Mouse (Mus musculus): ENCODE measurements around the gene Plekhb2. TPM values are rescaled to one million over a fixed set of nuclear protein-coding genes. Genes with fewer than 3 reads are reported as not detected.
A peak's percentile ranks its signal among the peaks of the same experiment; 100 is the strongest.

The Plekhb2 gene
- polyA plus RNA-seq (2014; fragmentation: Nextera tagmentation; extraction: Ambion mirVana): 57.9 and 61.8 TPM in 2 replicates

DNA sequence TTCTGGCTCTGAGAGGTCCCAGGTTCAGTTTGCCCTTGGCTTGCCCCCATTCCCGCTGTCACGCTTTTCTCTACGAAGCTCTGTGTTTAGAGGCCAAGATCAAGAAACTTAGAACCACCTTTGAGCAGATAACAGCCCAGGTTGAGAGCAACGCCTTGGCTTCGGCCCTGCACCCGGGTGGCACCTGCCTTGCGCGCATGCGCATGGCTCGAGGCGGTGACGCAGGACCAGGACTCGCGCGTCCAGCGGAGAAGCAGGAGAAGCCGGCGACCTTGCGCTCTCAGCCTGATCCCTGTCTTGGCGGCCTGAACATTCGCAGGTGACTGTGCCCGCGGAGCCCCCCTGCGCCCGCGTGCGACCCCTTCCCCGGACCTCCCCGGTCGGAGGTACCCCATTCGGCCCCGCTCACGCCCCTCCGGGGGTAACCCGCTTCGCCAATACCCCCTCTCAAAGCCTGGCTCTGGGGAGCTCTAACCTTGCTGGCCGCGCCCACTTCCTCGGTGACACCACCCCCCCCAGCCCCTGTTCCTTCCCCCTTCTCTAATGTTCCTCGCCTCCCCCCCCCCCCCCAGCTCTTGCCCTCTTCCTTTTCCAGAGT is at the start of gene Plekhb2:
Gene Plekhb2 (plus strand): TSS at position 232 of the 598 bp plus-strand sequence.
- peak; percentile 78; the same call in 1 of the 2 replicates for ATAC-seq (ENCODE audit: insufficient number of reproducible peaks, insufficient read depth, low FRiP score, low read depth)
- peak within 1 kb of the TSS; percentile 92 for H3K9ac ChIP-seq (ENCODE audit: low read length)
- H3K4me1 ChIP-seq (ENCODE audit: control insufficient read depth in 2 of 2, insufficient read depth in 2 of 2, low read length in 2 of 2): peaks cover 16 to 30% of the 10 kb centered on the region in 2 experiments
- 1% methylated on average over 29 of the region's 40 CpGs for WGBS
- H3K27me3 ChIP-seq (ENCODE audit: control insufficient read depth, insufficient read depth, low read length): no peaks in the 10 kb centered on the region
- H3K4me2 ChIP-seq (ENCODE audit: low read length): peak within 1 kb of the TSS; percentile 85
- H3K27ac ChIP-seq (replicated peaks in 1 of 2; ENCODE audit: control insufficient read depth in 1 of 2, insufficient read depth in 1 of 2, low read depth in 2 of 2, low read length in 2 of 2): peak within 1 kb of the TSS; percentile 58 to 73; a peak in 3 of 4 replicates
- no peaks in the 10 kb centered on the region for H3K36me3 ChIP-seq (ENCODE audit: control insufficient read depth, insufficient read depth, low read length)
- peak within 1 kb of the TSS; percentile 78 to 92 for H3K4me3 ChIP-seq (ENCODE audit: control insufficient read depth in 1 of 2, insufficient read depth in 1 of 2, low read depth in 1 of 2, low read length in 2 of 2)
- H3K9me3 ChIP-seq (ENCODE audit: control insufficient read depth, low read length): no peaks in the 10 kb centered on the region

DNA sequence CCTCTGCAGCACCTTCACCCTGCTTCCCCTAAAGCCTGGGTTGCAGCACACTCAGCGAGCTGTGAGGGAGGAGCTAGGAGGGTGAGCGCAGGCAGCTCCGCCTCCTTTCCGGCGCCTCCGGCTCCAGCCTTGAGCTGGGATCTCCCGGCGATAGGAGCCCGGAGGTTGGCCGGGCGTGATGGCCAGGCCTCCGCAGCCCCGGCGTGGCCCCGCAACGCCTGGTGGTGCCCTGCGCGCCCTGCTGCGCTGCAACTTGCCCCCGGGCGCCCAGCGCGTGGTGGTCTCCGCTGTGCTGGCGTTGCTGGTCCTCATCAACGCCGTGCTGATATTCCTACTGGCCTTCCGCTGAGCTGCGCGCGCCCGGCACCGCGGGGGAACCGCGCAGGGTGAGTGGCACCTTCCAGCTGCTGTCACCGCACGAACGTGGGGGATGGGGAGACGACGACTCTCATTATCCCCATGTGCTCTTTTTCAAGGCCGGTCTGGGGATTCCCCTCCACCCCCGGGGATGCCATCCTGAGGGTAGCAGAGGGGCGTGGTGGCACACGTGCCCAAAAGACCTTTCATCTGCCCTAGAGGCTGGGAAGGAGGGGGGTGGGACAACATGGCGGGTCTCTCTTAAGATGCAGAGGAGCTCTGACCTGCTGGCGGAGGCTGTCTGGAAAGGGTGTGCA is 48.0 kb upstream of the Plekhb2 start:
- Histone ChIP-seq H3K27me3 (ENCODE audit: control insufficient read depth, insufficient read depth, low read length) (no peaks in the 10 kb centered on the region), H3K9ac (ENCODE audit: low read length) (peak overlapping the region; percentile 75), H3K4me3 (ENCODE audit: control insufficient read depth in 1 of 2, insufficient read depth in 1 of 2, low read depth in 1 of 2, low read length in 2 of 2) (peak overlapping the region; percentile 64 to 68), H3K4me1 (ENCODE audit: control insufficient read depth in 2 of 2, insufficient read depth in 2 of 2, low read length in 2 of 2) (peaks cover 8 to 14% of the 10 kb centered on the region in 2 experiments), H3K4me2 (ENCODE audit: low read length) (peak overlapping the region; percentile 96), H3K27ac (replicated peaks in 1 of 2; ENCODE audit: control insufficient read depth in 1 of 2, insufficient read depth in 1 of 2, low read depth in 2 of 2, low read length in 2 of 2) (no peak overlapping the region), H3K9me3 (ENCODE audit: control insufficient read depth, low read length) (no peaks in the 10 kb centered on the region), H3K36me3 (ENCODE audit: control insufficient read depth, insufficient read depth, low read length) (no peaks in the 10 kb centered on the region)
- WGBS: under 1% methylated on average over 39 of the region's 47 CpGs
- peak; percentile 78 for ATAC-seq (ENCODE audit: insufficient number of reproducible peaks, insufficient read depth, low FRiP score, low read depth)

DNA sequence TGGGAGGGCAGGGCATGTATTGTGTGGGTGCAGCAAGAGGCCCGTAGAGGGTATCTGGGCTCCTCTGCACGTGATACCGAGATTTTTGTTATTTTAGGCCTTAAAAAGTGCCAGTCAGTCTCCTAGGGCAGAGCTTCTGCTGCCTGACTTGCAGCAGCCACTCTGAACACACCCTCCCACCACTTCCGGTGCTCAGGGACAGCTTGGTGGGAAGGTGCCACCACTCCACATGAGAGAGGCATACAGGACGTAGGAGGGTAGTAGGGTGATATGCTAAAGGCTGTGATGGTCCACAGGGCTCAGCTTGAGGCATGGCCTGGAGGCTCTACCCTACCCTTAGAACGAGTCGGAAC is 47.5 kb upstream of the Plekhb2 start:
- peak overlapping the region; percentile 75 for H3K9ac ChIP-seq (ENCODE audit: low read length)
- no peak for ATAC-seq (ENCODE audit: insufficient number of reproducible peaks, insufficient read depth, low FRiP score, low read depth)
- no peaks in the 10 kb centered on the region for H3K27me3 ChIP-seq (ENCODE audit: control insufficient read depth, insufficient read depth, low read length)
- H3K36me3 ChIP-seq (ENCODE audit: control insufficient read depth, insufficient read depth, low read length): no peaks in the 10 kb centered on the region
- H3K9me3 ChIP-seq (ENCODE audit: control insufficient read depth, low read length): no peaks in the 10 kb centered on the region
- H3K4me3 ChIP-seq (ENCODE audit: control insufficient read depth in 1 of 2, insufficient read depth in 1 of 2, low read depth in 1 of 2, low read length in 2 of 2): peak overlapping the region; percentile 64 to 68
- H3K4me1 ChIP-seq (ENCODE audit: control insufficient read depth in 2 of 2, insufficient read depth in 2 of 2, low read length in 2 of 2): peaks cover 13 to 18% of the 10 kb centered on the region in 2 experiments
- no peak overlapping the region for H3K27ac ChIP-seq (replicated peaks in 1 of 2; ENCODE audit: control insufficient read depth in 1 of 2, insufficient read depth in 1 of 2, low read depth in 2 of 2, low read length in 2 of 2)
- peak overlapping the region; percentile 96 for H3K4me2 ChIP-seq (ENCODE audit: low read length)
- WGBS: 31% methylated on average over 7 of the region's 7 CpGs

DNA sequence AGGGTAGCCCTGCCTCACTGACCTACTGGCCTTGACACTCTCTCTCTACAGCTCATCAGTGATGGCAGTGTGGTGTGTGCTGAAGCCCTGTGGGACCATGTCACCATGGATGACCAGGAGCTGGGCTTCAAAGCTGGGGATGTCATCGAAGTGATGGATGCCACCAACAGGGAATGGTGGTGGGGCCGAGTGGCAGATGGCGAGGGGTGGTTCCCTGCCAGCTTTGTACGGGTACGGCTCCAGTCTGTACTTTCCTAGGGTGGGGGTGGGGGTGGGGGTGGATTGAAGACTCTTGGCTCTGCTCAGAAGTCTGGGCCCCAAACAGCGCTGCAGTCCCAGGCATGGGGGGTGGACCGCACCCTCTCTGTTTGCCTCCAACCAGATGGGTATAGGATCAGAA is 44.9 kb upstream of the Plekhb2 start:
- WGBS: 92% methylated on average over 7 of the region's 7 CpGs
- no peak for ATAC-seq (ENCODE audit: insufficient number of reproducible peaks, insufficient read depth, low FRiP score, low read depth)
- H3K27ac ChIP-seq (replicated peaks in 1 of 2; ENCODE audit: control insufficient read depth in 1 of 2, insufficient read depth in 1 of 2, low read depth in 2 of 2, low read length in 2 of 2): no peak overlapping the region

DNA sequence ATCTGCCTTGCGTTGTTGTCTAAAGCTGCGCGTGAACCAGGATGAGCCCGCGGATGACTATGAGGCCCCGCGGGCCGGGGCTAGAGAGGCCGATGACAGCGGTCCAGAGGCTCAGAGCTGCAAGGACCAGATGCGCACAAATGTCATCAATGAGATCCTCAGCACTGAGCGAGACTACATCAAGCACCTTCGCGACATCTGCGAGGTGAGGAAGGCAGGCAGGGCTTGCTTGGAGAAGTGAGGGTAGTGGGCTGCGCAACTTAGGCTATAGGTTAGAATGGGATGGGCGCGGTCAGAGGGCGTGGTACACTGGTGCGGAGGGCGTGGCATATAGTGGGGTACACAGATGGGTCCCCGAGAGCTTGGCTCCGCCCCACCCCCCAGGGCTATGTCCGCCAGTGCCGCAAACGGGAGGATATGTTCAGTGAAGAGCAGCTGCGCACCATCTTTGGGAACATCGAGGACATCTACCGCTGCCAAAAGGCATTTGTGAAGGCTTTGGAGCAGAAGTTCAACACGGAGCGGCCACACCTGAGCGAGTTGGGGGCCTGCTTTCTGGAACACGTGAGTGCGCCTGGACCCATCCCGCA is 43.8 kb upstream of the Plekhb2 start:
- Histone ChIP-seq H3K9me3 (ENCODE audit: control insufficient read depth, low read length) (no peaks in the 10 kb centered on the region), H3K4me3 (ENCODE audit: control insufficient read depth in 1 of 2, insufficient read depth in 1 of 2, low read depth in 1 of 2, low read length in 2 of 2) (no peak overlapping the region), H3K27ac (replicated peaks in 1 of 2; ENCODE audit: control insufficient read depth in 1 of 2, insufficient read depth in 1 of 2, low read depth in 2 of 2, low read length in 2 of 2) (no peak overlapping the region), H3K36me3 (ENCODE audit: control insufficient read depth, insufficient read depth, low read length) (peaks cover 27% of the 10 kb centered on the region), H3K4me2 (ENCODE audit: low read length) (no peak overlapping the region), H3K9ac (ENCODE audit: low read length) (no peak overlapping the region), H3K27me3 (ENCODE audit: control insufficient read depth, insufficient read depth, low read length) (no peaks in the 10 kb centered on the region), H3K4me1 (ENCODE audit: control insufficient read depth in 2 of 2, insufficient read depth in 2 of 2, low read length in 2 of 2) (peaks cover 13 to 16% of the 10 kb centered on the region in 2 experiments)
- ATAC-seq (ENCODE audit: insufficient number of reproducible peaks, insufficient read depth, low FRiP score, low read depth): no peak
- WGBS: 18% methylated on average over 35 of the region's 35 CpGs

More for the DNA sequence above, 44.9 kb upstream of the Plekhb2 start:
- Histone ChIP-seq H3K4me2 (ENCODE audit: low read length) (no peak overlapping the region), H3K4me3 (ENCODE audit: control insufficient read depth in 1 of 2, insufficient read depth in 1 of 2, low read depth in 1 of 2, low read length in 2 of 2) (no peak overlapping the region), H3K36me3 (ENCODE audit: control insufficient read depth, insufficient read depth, low read length) (peaks cover 15% of the 10 kb centered on the region), H3K9ac (ENCODE audit: low read length) (no peak overlapping the region), H3K27me3 (ENCODE audit: control insufficient read depth, insufficient read depth, low read length) (no peaks in the 10 kb centered on the region), H3K4me1 (ENCODE audit: control insufficient read depth in 2 of 2, insufficient read depth in 2 of 2, low read length in 2 of 2) (peaks cover 13 to 18% of the 10 kb centered on the region in 2 experiments), H3K9me3 (ENCODE audit: control insufficient read depth, low read length) (no peaks in the 10 kb centered on the region)

DNA sequence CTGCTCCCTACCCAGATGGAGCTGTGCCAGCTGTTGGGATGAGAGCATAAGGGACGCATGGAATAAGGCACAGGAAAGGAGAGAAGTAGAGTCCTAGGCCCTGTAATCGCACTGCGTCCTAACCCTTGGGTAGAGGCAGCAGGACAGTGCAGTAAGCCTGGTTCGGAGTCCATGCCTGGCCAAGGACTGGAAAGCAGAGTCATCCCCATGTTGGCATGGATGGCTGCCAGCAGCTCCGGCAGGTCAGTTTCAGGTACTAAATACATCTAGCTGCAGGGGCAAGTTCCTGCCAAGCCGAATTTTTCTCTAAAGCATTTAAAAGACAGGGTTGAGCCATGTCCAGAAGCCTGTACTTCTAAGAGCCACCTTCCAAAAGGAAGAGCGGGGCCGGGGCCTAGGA is 41.3 kb upstream of the Plekhb2 start:
- 90% methylated on average over 8 of the region's 8 CpGs for WGBS
- no peak for ATAC-seq (ENCODE audit: insufficient number of reproducible peaks, insufficient read depth, low FRiP score, low read depth)
- Histone ChIP-seq H3K36me3 (ENCODE audit: control insufficient read depth, insufficient read depth, low read length) (peaks cover 51% of the 10 kb centered on the region), H3K4me2 (ENCODE audit: low read length) (no peak overlapping the region), H3K4me3 (ENCODE audit: control insufficient read depth in 1 of 2, insufficient read depth in 1 of 2, low read depth in 1 of 2, low read length in 2 of 2) (no peak overlapping the region), H3K9ac (ENCODE audit: low read length) (no peak overlapping the region), H3K27me3 (ENCODE audit: control insufficient read depth, insufficient read depth, low read length) (no peaks in the 10 kb centered on the region), H3K9me3 (ENCODE audit: control insufficient read depth, low read length) (no peaks in the 10 kb centered on the region), H3K4me1 (ENCODE audit: control insufficient read depth in 2 of 2, insufficient read depth in 2 of 2, low read length in 2 of 2) (peaks cover 5% of the 10 kb centered on the region in 2 experiments), H3K27ac (replicated peaks in 1 of 2; ENCODE audit: control insufficient read depth in 1 of 2, insufficient read depth in 1 of 2, low read depth in 2 of 2, low read length in 2 of 2) (no peak overlapping the region)

DNA sequence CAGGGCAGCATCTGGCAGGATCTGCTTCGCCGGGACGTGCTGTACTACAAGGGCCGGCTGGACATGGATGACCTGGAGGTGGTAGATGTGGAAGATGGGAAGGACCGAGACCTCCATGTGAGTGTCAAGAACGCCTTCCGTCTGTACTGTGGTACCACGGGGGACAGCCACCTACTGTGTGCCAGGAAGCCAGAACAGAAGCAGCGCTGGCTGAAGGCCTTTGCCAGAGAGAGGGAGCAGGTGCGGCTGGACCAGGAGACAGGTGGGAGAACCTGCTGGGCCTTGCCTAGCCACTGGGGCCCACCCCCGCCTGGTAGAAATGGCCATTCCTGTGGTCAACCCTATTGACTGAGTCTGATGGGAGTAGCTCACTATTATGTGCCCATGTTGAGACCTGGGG is 39.5 kb upstream of the Plekhb2 start:
- Histone ChIP-seq H3K4me1 (ENCODE audit: control insufficient read depth in 2 of 2, insufficient read depth in 2 of 2, low read length in 2 of 2) (peaks cover 5% of the 10 kb centered on the region in 2 experiments), H3K27ac (replicated peaks in 1 of 2; ENCODE audit: control insufficient read depth in 1 of 2, insufficient read depth in 1 of 2, low read depth in 2 of 2, low read length in 2 of 2) (no peak overlapping the region), H3K27me3 (ENCODE audit: control insufficient read depth, insufficient read depth, low read length) (no peaks in the 10 kb centered on the region), H3K9ac (ENCODE audit: low read length) (no peak overlapping the region), H3K4me2 (ENCODE audit: low read length) (no peak overlapping the region), H3K36me3 (ENCODE audit: control insufficient read depth, insufficient read depth, low read length) (peaks cover 69% of the 10 kb centered on the region), H3K4me3 (ENCODE audit: control insufficient read depth in 1 of 2, insufficient read depth in 1 of 2, low read depth in 1 of 2, low read length in 2 of 2) (no peak overlapping the region), H3K9me3 (ENCODE audit: control insufficient read depth, low read length) (no peaks in the 10 kb centered on the region)
- no peak for ATAC-seq (ENCODE audit: insufficient number of reproducible peaks, insufficient read depth, low FRiP score, low read depth)
- WGBS: 86% methylated on average over 11 of the region's 11 CpGs

Data from heart, embryonic 14.5 days (tissue).